Mouse (Mus musculus) liver, embryonic 11.5 days (tissue): ENCODE measurements around the gene Sertad2. TPM values are rescaled to one million over a fixed set of nuclear protein-coding genes. Genes with fewer than 3 reads are reported as not detected.

ENCODE experiments used
- ATAC-seq: fragments of 200-750 bp; cut with Nextera tagmentation; replicated peaks from 2 replicates; pipeline ENCODE4 v1.8.0; 2017; ENCODE audit warnings: moderate number of reproducible peaks, mild to moderate bottlenecking, moderate TSS enrichment, moderate library complexity; ENCODE audit not compliant: low FRiP score
- DNase-seq: peaks from one replicate; pipeline ENCODE4 v3.0.0-alpha.2; 2017; ENCODE audit warnings: low spot score
- H3K27ac ChIP-seq: fragments of 300-500 bp; sonication (generic); 2 replicates; pipeline ENCODE4 v1.5.1; 2014; ENCODE audit warnings: mild to moderate bottlenecking, low read depth, low read length, control low read depth
- H3K27me3 ChIP-seq: fragments of 300-500 bp; sonication (generic); replicated peaks from 2 replicates; pipeline ENCODE4 v1.6.1; 2014; ENCODE audit warnings: low read length, mixed read lengths; ENCODE audit not compliant: control insufficient read depth, insufficient read depth
- H3K36me3 ChIP-seq: fragments of 300-500 bp; sonication (generic); 2 replicates; pipeline ENCODE4 v1.6.1; 2014; ENCODE audit warnings: mild to moderate bottlenecking, low read length, moderate library complexity, mixed read lengths; ENCODE audit not compliant: control insufficient read depth, insufficient read depth
- H3K4me1 ChIP-seq: fragments of 300-500 bp; sonication (generic); replicated peaks from 2 replicates; pipeline ENCODE4 v1.6.1; 2014; ENCODE audit warnings: low read length, mixed read lengths; ENCODE audit not compliant: control insufficient read depth, insufficient read depth
- H3K4me2 ChIP-seq: fragments of 300-500 bp; sonication (generic); 2 replicates; pipeline ENCODE4 v1.6.1; 2014; ENCODE audit warnings: mild to moderate bottlenecking, control low read depth, moderate library complexity
- H3K4me3 ChIP-seq: fragments of 300-500 bp; sonication (generic); 2 replicates; pipeline ENCODE4 v1.5.1; 2014; ENCODE audit warnings: low read depth, low read length, control low read depth
- H3K9ac ChIP-seq: fragments of 300-500 bp; sonication (generic); 2 replicates; pipeline ENCODE4 v1.6.1; 2014; ENCODE audit warnings: low read depth, low read length, control low read depth
- H3K9me3 ChIP-seq: fragments of 300-500 bp; sonication (generic); 2 replicates; pipeline ENCODE4 v1.6.1; 2016; ENCODE audit warnings: low read length, inconsistent platforms, mixed read lengths; ENCODE audit not compliant: control insufficient read depth
- WGBS: fragments of 180-500 bp; shearing (Covaris S2); extraction: QIAGEN DNeasy Blood & Tissue Kit; methylation state at CpG from one replicate; pipeline ENCODE4 v1.1.7; 2014; 5-methylcytosine and 5-hydroxymethylcytosine counted together
- polyA plus RNA-seq: library from polyadenylated mRNA; unstranded; fragments of >200 nt; fragmentation: Nextera tagmentation; extraction: Ambion mirVana; gene quantifications from 2 replicates; pipeline ENCODE4 v1.2.1, GENCODE M21; 2014

Sertad2 gene
- polyA plus RNA-seq, 1 experiment from 2014 or later: 16.2 TPM

DNA sequence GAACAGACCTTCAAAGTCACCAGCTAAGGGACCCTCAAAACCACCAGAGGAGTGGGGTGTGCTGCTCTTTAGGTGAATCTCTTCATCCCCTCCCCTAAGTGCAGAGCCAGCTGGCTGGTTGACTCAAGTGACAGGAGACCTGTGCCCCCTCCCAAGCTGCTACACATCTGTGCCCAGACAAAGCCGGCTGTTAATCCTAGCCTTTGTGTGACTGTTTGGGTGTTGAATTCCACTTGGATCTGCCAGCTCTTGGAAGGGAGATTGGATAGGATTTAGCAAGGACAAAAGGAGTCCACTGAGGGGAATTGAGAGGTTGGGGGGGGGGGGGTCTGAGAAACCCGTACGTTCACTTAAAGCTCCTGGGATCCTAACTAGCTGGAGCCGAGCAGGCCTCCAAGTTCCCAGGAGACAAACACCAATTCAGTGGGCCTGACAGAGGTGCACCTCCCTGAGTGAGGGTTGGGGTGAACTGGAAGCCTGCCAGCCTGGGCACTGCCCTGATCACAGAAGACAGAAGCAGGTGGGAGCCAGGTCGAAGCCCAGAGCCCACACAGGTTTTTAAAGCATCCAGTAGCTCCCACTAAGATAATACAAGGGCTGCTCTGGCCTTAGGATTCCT, 120.6 kb downstream of the Sertad2 start:
- ATAC-seq: no peak
- H3K4me2 ChIP-seq: no peak overlapping the region
- no peak overlapping the region for H3K9ac ChIP-seq
- H3K4me1 ChIP-seq: peaks cover 9% of the 10 kb centered on the region
- no peaks in the 10 kb centered on the region; the same call in 1 of the 2 replicates for H3K27me3 ChIP-seq
- 72% methylated on average over 5 of the region's 5 CpGs for WGBS
- H3K27ac ChIP-seq: no peak overlapping the region
- H3K36me3 ChIP-seq: no peaks in the 10 kb centered on the region
- no peak overlapping the region for H3K4me3 ChIP-seq
- DNase-seq: no peak
- H3K9me3 ChIP-seq: no peaks in the 10 kb centered on the region

- 84% methylated on average over 9 of the region's 9 CpGs for WGBS
- Histone ChIP-seq H3K4me2 (no peak overlapping the region), H3K27ac (no peak overlapping the region), H3K36me3 (no peaks in the 10 kb centered on the region), H3K9me3 (no peaks in the 10 kb centered on the region), H3K4me1 (peaks cover 9% of the 10 kb centered on the region), H3K9ac (no peak overlapping the region), H3K4me3 (no peak overlapping the region), H3K27me3 (no peaks in the 10 kb centered on the region; the same call in 1 of the 2 replicates)
- ATAC-seq: no peak
- DNase-seq: no peak
Measured at GRCm38 (mm10) chr11:20664878-20665277, 121.8 kb downstream of the Sertad2 start.

- H3K27me3 ChIP-seq: no peaks in the 10 kb centered on the region
- ATAC-seq (no peak), DNase-seq (no peak)
- no peak overlapping the region for H3K9ac ChIP-seq
- no peak overlapping the region for H3K27ac ChIP-seq
- H3K4me1 ChIP-seq: no peaks in the 10 kb centered on the region
- no peak overlapping the region for H3K4me2 ChIP-seq
- WGBS: 52% methylated on average over 6 of the region's 6 CpGs
- H3K4me3 ChIP-seq: no peak overlapping the region
- no peaks in the 10 kb centered on the region for H3K9me3 ChIP-seq
- no peaks in the 10 kb centered on the region for H3K36me3 ChIP-seq
Measured at GRCm38 (mm10) chr11:20671789-20672392, 128.8 kb downstream of the Sertad2 start.

GRCm38 (mm10) chr11:20672513-20672912, 129.5 kb downstream of the Sertad2 start:
- no peak overlapping the region for H3K9ac ChIP-seq
- ATAC-seq: no peak
- no peak for DNase-seq
- no peaks in the 10 kb centered on the region for H3K27me3 ChIP-seq
- no peaks in the 10 kb centered on the region for H3K36me3 ChIP-seq
- 70% methylated on average over 6 of the region's 6 CpGs for WGBS
- H3K4me2 ChIP-seq: no peak overlapping the region
- H3K9me3 ChIP-seq: no peaks in the 10 kb centered on the region
- H3K27ac ChIP-seq: no peak overlapping the region
- H3K4me3 ChIP-seq: no peak overlapping the region
- no peaks in the 10 kb centered on the region for H3K4me1 ChIP-seq

DNA sequence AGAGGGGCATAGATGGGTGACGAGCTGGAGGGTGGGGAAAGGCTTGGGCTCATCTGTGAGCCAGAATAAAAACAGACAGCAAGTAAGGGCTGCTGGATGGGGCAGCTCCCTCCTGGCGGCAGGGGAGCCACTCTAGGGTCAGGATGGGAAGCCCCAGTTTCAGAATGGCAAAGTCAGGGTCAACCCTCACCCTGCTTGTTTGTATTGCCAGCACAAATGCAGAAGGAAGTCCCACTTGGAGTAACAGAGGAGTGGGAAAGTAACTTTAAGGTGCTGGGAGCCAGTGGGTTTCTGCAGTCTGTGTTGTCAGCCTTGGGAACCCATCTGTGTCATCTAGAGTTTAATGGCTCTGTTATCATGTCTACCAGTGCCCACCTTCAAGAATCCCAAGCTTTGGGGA, 136.3 kb downstream of the Sertad2 start:
- Histone ChIP-seq H3K4me3 (no peak overlapping the region), H3K27me3 (no peaks in the 10 kb centered on the region), H3K9me3 (no peaks in the 10 kb centered on the region), H3K9ac (no peak overlapping the region), H3K27ac (no peak overlapping the region), H3K4me1 (no peaks in the 10 kb centered on the region), H3K36me3 (no peaks in the 10 kb centered on the region), H3K4me2 (no peak overlapping the region)
- 75% methylated on average over 2 of the region's 2 CpGs for WGBS
- ATAC-seq (no peak), DNase-seq (no peak)

- H3K4me3 ChIP-seq: no peak overlapping the region
- H3K4me1 ChIP-seq: no peaks in the 10 kb centered on the region
- no peaks in the 10 kb centered on the region for H3K36me3 ChIP-seq
- H3K9ac ChIP-seq: no peak overlapping the region
- no peak overlapping the region for H3K27ac ChIP-seq
- ATAC-seq: no peak
- no peak for DNase-seq
- 80% methylated on average over 5 of the region's 5 CpGs for WGBS
- H3K9me3 ChIP-seq: no peaks in the 10 kb centered on the region
- no peak overlapping the region for H3K4me2 ChIP-seq
- H3K27me3 ChIP-seq: no peaks in the 10 kb centered on the region
Measured at GRCm38 (mm10) chr11:20680781-20681180, 137.7 kb downstream of the Sertad2 start.

DNA sequence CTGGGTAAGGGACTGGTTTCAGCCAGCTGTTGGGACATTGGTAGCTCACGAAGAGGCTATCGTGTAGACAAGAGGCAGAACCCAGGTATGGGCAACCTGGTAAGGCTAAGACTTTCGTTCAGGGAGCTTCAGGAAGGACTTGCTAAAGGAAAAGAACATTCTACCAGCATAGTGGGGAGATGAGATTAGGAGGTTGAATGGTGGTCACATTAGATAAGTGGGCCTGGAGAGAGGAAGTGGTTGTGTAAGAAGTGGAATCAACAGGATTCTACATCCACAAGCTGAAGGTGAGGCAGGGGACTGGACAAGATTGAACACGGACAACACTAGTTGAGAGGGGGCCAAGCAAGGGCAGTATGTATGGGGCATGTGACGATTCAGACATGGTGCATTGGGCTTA, 138.6 kb downstream of the Sertad2 start:
- H3K4me1 ChIP-seq: no peaks in the 10 kb centered on the region
- H3K9ac ChIP-seq: no peak overlapping the region
- no peak overlapping the region for H3K4me3 ChIP-seq
- H3K27me3 ChIP-seq: no peaks in the 10 kb centered on the region
- DNase-seq (no peak), ATAC-seq (no peak)
- 62% methylated on average over 5 of the region's 5 CpGs for WGBS
- H3K4me2 ChIP-seq: no peak overlapping the region
- H3K9me3 ChIP-seq: no peaks in the 10 kb centered on the region
- no peaks in the 10 kb centered on the region; the same call in 1 of the 2 replicates for H3K36me3 ChIP-seq
- H3K27ac ChIP-seq: no peak overlapping the region

- H3K27ac ChIP-seq: no peak overlapping the region
- no peaks in the 10 kb centered on the region for H3K4me1 ChIP-seq
- H3K36me3 ChIP-seq: no peaks in the 10 kb centered on the region; the same call in 1 of the 2 replicates
- no peak overlapping the region for H3K4me3 ChIP-seq
- ATAC-seq: peak; percentile 53; the same call in 1 of the 2 replicates
- no peaks in the 10 kb centered on the region for H3K9me3 ChIP-seq
- H3K4me2 ChIP-seq: no peak overlapping the region
- DNase-seq: peak; percentile 58
- no peaks in the 10 kb centered on the region for H3K27me3 ChIP-seq
- no peak overlapping the region for H3K9ac ChIP-seq
- 11% methylated on average over 4 of the region's 4 CpGs for WGBS
Measured at GRCm38 (mm10) chr11:20691000-20691399, 147.9 kb downstream of the Sertad2 start.
